Mouse (Mus musculus): ENCODE measurements around the gene Vps26c.
"Not testable (repeated sequence)": the region's sequence is repeated elsewhere in the genome, so short reads cannot be mapped to it uniquely, and the experiment has no call there.

Gene Vps26c

DNA sequence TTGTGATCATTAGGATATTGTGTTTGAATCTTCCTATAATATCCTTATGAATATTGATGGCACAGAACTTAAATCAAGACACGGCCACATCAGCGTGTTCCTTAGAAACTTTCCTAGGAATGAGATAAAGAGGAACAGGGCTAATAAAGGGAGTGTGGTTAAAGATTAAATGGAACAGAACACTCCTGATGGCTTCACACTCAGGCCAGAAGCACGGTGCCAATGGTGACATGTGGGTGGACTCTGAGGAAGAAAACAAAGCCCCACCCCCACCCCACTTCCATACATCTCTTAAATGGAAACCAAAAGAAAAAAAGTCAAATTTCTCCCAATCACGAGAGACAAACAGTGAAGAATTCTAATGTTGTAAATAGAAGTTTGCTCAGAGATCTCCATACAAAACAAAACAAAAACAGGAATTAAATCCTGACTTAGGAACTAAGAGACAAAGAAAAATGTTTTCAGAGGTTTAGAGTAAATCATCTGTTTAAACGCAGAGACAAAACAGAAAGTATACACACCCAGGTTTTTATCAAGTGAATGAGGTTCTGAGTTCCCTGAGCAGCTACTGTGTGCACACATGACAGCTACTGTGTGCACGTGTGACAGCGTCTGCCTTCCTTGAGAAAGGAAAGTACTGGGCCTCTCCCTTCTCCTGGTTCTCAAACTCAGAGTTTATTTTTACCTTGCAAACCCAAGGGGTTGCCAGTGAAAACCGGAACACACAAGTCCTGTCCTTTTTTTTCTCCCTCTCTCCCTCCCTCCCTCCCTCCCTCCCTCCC is 19.3 kb upstream of the Vps26c start:
- DNase-seq: no peak

DNA sequence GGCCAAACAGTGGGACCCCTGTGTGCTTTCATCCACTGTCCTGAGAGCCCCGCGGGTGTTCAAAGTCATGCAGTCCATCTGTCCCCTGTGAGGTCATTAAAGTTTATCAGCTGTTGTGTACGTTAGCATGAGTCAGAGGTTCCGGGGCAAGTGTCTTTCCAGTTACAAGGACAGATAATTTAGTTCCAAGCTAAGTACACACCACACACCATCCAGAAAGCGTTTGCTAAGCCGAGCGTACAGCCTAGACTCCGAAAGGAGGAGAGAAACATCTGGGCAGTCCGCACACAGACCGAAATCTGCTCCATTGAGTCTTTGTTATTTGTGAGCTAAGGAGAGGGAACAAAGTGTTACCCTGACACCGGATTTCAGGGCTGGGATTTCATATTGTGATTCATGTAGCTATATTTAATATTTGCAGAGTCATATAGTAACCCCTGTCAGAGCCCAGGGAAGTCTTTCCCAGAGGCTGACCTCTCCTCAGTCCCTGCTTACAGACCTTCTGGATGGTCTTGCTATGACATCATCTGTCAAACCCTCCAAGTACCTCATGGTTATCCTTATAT is 18.0 kb upstream of the Vps26c start:
- DNase-seq: no peak

DNA sequence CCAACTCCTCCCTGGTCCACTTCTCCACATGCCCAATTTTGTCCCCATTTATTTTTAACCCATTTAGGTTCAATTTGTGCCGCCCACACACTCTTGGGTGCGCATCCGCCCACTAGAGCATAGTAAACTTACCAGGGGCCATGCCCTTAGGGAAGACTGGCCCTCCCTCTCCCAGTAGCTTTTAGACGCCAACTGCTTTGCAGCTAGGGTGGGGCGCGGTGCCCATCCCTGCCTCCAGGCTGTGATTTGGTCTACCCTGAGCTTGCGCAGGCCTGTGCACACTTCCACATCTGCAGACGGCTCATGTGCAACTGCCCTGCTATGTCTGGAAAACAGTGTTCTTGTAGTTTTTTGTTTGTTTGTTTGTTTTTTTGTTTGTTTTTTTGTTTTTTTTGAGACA is 16.3 kb upstream of the Vps26c start:
- DNase-seq: no peak

DNA sequence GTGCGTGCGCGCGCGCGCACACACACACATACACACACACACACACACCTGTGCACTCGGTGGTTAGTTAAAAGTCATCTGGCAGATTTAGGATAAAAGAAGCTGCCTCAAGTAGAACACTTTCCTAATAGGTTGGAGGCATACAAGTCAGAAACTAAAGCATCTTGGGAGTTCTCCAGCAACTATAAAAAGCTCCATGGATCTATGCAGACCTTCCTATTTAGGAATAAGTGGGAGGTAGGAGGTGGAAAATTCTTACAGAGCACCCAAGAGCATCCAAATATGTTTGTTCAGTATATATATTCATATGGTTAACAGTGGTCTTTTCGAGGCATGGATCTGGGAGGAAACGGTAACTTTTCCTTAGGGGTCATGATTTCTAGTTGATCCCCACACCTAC is 13.5 kb upstream of the Vps26c start:
- DNase-seq: no peak

DNA sequence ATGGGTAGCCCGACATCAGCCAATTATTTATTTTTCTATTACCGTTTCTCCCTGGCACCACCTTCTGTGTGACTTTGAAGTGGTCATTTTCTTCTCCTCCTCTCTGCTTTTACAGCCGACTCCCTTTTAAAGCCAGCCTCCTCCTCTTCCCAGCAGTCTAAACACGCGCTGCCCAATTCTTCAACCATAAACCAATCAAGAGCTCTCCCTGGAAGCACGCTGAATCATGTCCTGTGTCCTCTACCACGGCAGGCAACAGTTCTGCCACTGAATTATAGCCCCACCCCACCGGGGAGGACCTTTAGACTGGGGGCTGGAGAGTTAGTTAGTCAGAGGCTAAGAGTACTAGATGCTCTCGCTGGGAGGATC is 10.5 kb upstream of the Vps26c start:
- DNase-seq: no peak

DNA sequence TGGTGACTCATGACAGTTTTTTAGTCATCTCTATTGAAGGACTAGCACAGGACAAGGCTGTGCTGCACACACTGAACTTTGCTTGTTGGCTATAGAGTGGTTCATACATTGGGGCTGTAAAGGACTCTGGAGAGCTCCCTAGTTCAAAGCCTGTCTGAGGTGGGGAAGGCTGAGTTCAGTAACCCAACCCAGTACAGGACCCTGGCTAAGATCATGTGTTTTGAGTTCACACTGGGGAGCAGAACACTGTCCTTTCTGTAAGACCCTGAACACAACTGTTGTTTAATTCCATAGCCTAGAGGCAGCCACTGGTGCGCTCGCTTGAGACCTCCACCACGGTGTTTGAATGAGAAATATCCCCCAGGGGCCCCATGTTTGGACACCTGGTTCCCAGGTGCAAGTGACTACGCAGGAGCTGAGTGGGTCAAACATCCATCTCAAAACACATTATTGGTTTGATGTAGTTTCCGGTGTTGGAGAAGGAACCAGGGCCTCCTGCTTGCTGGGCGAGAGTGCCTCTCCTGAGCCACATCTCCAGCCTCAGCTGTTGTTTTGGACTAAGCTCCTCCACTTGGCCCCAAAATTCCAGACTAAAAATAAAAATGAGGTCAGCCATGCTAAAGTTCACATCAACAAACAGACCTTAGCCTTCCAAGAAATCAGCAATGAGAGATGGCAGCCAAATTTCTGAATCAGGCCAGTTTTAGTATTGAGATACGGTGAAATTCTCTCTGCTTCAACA is 10.0 kb upstream of the Vps26c start:
- DNase-seq: no peak

DNA sequence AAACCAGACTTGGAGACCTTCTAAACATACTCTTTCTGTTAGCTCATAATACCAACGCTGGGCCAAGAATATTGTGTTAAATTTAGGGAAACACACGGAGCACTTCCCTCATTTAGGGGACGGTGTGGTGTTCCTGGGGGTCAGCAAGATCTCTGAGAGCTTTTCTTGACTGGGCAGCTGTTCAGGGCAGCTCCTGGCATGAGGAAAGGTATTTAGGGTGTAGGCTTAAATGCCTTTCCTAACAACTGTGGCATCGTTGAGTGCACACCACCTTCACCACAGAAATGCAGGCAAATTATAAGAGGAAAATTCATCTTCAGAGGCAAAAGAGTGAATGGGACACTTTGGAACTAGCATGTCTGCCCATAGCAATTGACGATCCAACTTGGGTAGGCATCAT is 9.1 kb upstream of the Vps26c start:
- no peak for DNase-seq

- DNase-seq: no peak
Observed at GRCm38 (mm10) chr16:94533679-94534078, 7.0 kb upstream of the Vps26c start.

DNA sequence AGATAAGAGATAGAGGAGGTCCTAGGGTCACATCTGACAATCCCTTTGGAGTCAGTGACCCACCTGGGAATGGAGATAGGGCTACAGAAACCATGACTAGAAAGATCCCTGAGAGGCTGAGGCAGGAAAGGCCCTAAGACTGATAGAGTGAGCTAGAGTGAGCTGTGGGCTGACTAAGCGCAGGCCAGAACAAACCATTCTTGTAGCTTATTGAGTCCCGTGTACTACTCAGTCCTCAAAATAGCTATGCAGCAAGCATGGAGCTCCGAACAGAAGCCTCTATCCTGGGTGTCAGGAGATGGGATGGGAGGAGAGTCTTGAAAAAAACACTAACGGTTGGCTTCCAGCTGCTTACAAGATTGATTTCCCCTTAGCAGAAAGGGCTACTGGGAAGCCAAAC is 4.6 kb upstream of the Vps26c start:
- DNase-seq: no peak

DNA sequence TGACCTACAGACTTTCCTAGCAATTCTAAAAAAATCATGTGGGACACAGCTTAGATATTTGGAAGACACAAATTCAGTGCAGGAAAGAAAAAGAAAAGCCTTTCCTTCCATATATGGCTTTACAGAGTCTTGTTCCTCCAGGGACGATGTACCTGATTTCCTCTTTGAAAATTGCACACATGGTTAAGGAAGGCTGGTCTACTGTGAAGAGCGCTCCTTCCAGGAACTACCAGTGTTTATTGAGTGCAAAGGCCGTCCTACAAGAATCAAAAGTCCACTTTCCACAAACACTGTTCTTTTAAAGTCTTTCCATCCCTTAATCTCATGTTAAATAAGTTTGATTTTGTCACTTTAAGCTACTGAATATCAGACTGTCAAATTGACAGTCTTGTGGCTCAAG is 916 bp upstream of the Vps26c start:
- no peak for DNase-seq

DNA sequence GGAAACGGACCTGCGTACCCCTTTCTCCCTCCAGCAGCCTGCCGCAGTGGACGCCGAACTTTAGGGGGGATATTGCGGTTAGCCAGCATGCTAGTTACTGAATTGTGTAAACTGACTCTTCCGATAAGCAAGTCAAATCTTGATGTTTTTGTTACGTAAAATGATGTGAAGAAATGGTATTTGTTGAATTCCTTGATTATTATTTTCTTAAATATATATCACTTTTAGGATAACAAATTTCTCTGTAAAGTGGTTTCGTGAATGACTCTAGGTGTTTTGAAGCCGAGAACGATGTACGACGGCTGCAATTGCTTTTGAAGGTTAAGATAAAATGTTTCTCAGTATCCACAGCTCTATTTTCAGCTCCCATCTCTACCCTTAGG is 513 bp upstream of the Vps26c start:
- no peak for DNase-seq

GRCm38 (mm10) chr16:94525955-94526343 is 681 bp downstream of the Vps26c start:
- no peak for DNase-seq

DNA sequence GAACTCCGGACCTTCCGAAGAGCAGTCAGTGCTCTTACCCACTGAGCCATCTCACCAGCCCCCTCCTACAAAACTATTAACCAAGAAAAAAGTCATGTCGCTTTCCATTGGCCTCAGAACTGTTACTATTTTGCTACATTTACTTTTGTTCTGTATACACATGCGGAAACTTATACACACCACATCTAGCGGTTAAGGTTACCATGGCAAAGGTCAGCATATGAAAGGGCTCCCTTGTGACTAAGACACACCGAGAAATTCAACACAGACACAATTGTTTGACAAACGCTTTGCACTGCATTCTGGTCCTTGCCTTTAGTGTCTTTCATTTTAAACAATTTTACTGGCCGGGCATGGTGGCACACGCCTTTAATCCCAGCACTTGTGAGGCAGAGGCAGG is 1.9 kb downstream of the Vps26c start:
- DNase-seq: no peak

DNA sequence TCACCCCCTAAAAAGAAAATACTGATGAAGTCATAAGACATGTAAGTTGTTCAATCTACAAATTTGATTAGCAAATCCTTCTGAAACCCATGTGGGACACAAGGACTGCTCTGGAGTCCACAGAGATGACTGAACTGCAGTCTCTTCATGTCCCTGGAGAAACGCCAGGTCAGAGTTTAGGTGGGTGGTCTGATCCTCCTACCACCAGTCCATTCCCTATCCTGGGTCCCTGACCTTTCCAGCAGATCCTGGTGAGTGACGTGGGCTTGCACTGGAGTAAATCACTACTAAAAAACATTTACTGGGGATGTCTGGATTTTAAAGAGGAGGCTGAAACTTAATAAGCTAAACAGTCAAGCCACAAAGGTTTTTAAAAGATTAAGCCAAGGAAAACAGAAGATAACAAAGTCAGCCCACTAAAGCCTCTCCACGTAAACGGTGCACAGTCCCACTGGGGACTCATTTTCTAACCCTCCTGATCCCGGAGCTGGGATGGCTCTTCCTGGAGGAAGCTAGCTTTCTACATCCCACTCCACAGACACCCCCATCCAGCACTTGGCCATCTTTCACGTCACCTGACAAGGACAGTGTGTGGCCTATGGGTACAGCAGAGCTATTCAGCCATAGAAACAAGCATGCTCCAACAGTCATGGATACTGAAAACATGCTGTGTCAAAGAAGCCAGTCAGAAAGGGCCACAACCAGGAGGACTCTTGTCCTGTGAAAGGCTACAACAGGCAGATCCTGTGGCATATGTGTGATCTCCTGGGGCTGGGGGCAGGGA is 2.8 kb downstream of the Vps26c start:
- no peak for DNase-seq

- peak; percentile 34 for DNase-seq
Observed at GRCm38 (mm10) chr16:94519028-94519427, 7.6 kb downstream of the Vps26c start.

DNA sequence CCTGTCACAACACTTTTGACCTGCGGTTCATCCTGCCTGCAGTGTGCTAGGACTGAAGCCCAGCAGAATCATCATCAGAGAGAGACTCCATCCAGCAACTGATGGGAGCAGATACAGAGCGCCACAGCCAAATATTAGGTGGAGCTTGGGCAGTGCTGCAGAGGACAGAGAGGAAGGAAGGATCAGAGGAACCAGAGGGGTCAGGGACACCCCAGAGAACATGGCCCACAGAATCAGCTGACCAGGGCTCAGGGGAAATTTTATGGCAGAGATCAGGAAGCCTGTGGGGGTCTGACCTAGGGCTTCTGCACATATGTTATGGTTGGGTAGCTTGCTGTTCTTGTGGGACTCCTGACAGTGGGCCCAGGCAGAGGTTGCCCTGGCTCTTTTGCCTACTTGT is 9.0 kb downstream of the Vps26c start:
- no peak for DNase-seq

- no peak for DNase-seq
Observed at GRCm38 (mm10) chr16:94509983-94510382, 16.6 kb downstream of the Vps26c start.

- DNase-seq: no peak
Observed at GRCm38 (mm10) chr16:94508769-94509168, 17.9 kb downstream of the Vps26c start.

DNA sequence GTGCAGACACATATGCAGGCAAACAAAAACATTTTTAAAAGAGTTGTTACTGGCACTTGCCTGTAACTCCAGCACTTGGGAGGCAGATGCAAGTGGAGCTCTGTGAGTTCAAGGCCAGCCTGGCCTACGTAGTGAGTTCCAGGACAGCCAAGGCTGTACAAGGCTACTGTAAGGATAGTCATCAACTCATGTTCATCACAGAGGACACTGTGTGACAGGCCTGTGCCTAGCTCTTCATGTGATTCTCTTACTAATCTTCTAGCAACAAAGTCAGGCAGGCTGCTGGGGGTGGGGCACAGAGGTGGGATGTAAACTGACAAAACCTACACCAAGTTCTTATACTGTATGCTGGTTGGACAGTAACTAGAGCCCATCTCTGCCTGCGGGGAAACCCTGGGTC is 19.6 kb downstream of the Vps26c start:
- no peak for DNase-seq

DNA sequence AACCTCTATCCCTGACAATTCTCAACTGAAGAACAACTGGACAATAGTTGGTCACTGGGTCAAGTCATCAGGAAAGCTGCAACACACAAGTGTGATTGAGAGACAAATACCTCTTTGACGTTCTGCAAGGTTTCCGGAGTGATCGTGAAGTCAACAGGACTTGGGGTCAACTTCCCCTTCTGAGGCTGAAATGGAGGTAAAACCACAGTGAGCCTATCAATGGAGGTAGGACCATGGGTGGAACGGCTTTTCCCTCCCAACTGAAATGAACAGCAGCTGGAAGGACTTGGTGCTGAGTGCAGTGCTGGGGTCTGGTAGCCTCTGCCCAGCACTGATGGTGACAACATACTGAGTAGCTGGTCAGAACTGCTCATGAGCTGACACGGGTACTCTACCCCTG is 22.4 kb downstream of the Vps26c start:
- DNase-seq: no peak

DNA sequence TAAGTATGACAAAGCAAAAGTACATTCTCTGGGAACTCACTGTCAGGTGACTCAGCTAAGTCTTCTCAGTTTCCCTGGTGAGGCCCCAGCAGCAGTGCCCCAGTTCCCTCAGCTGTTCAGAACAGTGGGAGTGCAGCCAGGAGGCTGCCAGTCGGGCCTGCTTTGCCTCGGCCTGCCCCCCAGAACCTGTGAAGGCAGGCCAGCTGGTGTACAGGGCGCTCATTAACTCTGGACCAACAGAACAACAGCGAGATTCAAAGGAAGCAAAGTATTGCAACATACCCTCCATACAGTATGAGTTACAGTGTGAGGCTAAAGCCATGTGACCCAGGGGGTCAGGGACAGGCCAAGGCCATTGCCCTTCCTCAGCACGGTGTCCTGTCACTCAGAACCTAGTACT is 28.7 kb downstream of the Vps26c start:
- DNase-seq: no peak

DNA sequence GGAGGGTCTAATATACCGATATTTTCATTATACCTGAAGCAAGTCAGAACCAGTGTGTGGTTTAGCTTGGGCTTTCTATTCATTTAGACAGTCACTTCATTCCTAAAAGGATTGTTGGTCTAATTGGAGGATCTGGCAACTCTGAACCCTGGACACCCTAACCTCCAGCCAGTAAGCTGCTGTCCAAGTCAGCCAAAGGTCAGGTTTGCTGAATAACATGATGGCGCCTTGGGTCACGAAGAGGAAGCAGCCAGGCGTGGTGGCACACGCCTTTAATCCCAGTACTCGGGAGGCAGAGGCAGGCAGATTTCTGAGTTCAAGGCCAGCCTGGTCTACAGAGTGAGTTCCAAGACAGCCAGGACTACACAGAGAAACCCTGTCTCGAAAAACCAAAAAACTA is 29.5 kb downstream of the Vps26c start:
- not testable (repeated sequence) for DNase-seq

DNA sequence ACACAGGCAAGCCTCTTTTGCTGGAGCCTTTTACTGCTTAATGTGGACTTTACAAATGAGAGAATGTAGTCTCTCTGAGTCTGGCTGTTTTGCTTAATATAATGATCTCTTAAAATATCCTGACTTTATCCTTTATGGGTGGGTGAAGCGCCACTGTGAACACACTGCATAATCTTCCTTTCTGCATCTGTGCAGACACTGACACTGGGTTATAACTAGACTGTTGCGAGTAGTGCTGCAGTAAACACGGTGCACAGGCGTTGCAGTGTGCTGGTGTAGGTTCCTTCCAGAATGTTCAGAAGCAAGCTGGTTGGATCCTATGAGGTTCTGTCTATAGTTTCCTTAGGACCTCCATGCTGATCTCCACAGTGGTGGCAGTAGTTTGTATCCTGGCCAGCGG is 37.3 kb downstream of the Vps26c start:
- DNase-seq: no peak

DNA sequence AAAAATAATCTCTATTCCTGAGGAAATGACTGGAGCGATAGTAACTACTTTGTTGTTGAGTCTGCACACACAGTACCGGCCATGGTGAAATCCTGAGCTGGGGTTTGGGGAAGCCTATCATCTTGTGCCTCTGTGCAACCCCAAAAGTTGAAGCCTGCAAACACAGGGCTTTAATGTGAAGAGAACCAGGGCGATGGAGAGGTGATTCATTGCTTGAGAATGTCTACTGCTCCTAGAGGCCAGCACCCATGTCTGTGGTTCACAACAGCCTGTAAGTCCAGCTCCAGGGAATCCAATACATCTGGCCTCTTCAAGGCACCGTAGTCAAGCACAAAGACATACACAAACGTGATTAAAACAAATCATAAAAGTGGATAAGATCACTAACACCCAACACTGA is 39.3 kb downstream of the Vps26c start:
- DNase-seq: no peak
